Mouse (Mus musculus) R1 (cell line): ENCODE results near the gene Pex7.

Experiments used
- DNase-seq: peaks from one replicate; pipeline ENCODE4 v3.0.0-alpha.2; 2018; ENCODE audit warnings: low read depth, low spot score

The Pex7 gene

GRCm38 (mm10) chr10:19811436-19812172, 95.9 kb downstream of the Pex7 start:
- DNase-seq, result peak; percentile 41

GRCm38 (mm10) chr10:19804763-19805162, 102.7 kb downstream of the Pex7 start:
- no peak for DNase-seq
